Mouse (Mus musculus): ENCODE measurements at regions not wholly inside any gene's neighbourhood (a gene's known extent, or its start where the extent isn't known, plus 50 kb on each side); places are given as distances from the start of the nearest gene placed in this dataset.

- DNase-seq (ENCODE audit: low spot score in 2 of 2): peak; percentile 91 to 92
These were observed 53.3 kb upstream of the Usp3 start for GRCm38 (mm10) chr9:66646226-66646625.

GRCm38 (mm10) chr9:66651306-66651705, 58.4 kb upstream of the Usp3 start:
- no peak for DNase-seq (ENCODE audit: low spot score in 2 of 2)

GRCm38 (mm10) chr9:66657116-66657758, 56.2 kb upstream of the Car12 start:
- DNase-seq (ENCODE audit: low spot score in 2 of 2): no peak

- no peak for DNase-seq (ENCODE audit: low spot score in 2 of 2)
These were observed 54.7 kb upstream of the Car12 start for GRCm38 (mm10) chr9:66658707-66659242.

- no peak for DNase-seq (ENCODE audit: low spot score in 2 of 2)
These were observed 53.6 kb upstream of the Car12 start for GRCm38 (mm10) chr9:66659781-66660445.

GRCm38 (mm10) chr9:66661596-66661995, 51.9 kb upstream of the Car12 start:
- peak; percentile 22 to 27 for DNase-seq (ENCODE audit: low spot score in 2 of 2)

GRCm38 (mm10) chr9:66662443-66662842, 51.0 kb upstream of the Car12 start:
- DNase-seq (ENCODE audit: low spot score in 2 of 2): peak; percentile 14 to 25
